Mouse (Mus musculus) NIH3T3 (cell line): Measurements from ENCODE around the gene Stum.

Source experiments
- DNase-seq: peaks from one replicate; pipeline ENCODE4 v3.0.0-alpha.2; 2012; ENCODE audit warnings: low read depth

Gene Stum

GRCm38 (mm10) chr1:180428101-180428712, 55.1 kb downstream of the Stum start:
- DNase-seq: peak; percentile 85

GRCm38 (mm10) chr1:180427685-180428084, 55.6 kb downstream of the Stum start:
- DNase-seq: no peak

DNA sequence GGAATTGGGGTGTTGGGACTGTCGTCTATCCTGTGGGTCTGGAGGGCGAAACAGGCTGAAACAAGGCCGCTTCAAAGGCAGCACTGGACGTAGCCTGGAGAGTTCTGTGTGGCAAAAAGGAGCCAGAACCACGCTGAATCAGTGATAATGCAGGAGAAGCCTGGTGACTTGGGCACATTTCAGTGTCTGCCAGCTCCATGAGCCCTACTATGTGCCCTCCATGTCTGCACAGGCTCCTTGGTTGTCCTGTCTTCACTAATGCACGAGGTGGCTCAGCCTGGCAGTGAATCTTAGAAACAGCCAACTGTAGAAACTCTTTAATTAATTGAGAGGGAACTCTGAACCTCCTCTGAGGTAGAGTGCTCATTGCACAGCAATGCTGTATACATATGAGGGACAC, 56.9 kb downstream of the Stum start:
- DNase-seq: no peak

DNA sequence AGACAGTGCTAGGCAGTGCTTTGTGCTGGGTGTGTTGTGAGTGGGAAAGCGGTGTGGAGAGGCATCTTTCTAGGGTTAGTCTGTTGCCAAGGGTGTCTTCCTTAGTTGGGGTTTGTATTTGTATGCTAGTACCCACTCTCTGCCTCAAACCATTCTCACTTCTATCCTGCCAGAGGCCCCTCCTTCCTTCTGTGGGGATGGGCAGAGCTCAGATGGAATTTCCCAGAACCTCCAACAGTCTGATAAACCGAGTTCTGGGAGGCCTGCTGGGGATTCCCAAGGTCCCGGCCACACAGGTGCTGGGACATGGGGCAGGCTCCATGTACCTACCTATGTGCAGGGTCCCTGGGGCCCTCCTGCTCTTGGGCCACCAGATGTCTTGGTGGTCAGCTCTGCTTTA, 59.4 kb downstream of the Stum start:
- DNase-seq: no peak

- DNase-seq: no peak
Measured at GRCm38 (mm10) chr1:180423008-180423639, 60.2 kb downstream of the Stum start.

DNA sequence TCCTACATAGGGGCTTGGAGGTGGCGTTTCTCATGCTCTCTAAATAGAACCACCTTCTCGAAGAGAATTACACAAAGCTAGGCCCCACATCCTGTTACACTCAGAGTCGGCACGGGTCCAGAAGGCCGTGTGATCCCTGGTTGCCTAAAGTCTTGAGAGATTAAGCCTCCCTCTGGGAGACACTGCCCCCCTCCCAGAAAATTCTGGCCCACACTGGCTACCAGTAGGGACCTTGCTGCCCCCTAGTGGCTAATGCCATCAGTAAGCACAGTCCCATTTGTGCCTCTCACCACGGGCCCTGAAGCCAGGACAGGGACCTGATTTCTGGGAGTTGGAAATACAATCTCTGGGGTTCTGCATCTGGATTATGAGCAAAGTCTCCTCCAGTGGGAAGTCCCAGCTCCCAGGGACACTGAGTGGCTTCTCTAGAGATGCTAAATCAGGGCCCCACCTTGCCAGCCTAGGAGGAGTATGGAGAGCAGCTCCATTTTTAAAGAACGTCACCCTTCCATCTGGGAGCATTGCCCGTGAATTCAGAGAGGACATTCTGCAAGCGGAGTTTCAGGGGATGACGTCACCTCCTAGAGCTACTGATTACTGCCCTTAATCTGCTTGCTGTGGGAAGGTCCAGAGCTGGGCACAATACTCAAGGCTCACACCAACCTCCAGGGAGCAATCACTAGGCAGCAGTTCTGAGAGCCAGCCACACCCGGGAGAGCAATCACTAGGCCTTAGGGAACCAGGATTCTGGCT, 61.1 kb downstream of the Stum start:
- peak; percentile 86 for DNase-seq

DNA sequence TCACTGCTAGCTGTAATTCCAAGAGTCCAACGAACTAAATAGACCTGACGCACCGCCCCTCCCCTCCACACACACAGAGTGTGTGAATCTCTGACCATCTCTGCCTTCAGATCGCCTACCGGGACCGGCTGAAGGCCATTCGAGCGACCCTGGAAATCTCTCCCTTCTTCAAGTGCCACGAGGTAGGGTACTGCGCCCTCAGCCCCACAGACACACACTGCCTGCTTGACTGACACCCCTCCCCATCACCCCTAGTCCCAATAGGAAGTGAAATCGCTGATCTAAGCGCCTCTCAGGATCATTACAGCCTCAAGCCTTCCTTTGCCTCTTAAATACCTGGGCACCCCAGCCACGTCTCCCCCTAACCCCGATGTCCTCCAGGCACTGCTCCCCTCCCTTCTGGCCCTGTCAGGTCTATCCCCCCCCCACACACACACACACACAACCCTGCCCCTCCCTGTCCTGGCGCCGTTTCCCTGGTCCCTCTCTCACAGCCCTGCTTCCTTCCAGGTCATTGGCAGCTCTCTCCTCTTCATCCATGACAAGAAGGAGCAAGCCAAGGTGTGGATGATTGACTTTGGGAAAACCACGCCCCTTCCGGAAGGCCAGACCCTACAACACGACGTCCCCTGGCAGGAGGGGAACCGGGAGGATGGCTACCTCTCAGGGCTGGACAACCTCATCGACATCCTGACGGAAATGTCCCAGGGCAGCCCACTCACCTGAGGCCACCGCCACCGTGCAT, 62.0 kb downstream of the Stum start:
- DNase-seq: no peak

- no peak for DNase-seq
Measured at GRCm38 (mm10) chr1:180420496-180421164, 62.7 kb downstream of the Stum start.

GRCm38 (mm10) chr1:180419059-180419458, 64.2 kb downstream of the Stum start:
- DNase-seq: no peak

DNA sequence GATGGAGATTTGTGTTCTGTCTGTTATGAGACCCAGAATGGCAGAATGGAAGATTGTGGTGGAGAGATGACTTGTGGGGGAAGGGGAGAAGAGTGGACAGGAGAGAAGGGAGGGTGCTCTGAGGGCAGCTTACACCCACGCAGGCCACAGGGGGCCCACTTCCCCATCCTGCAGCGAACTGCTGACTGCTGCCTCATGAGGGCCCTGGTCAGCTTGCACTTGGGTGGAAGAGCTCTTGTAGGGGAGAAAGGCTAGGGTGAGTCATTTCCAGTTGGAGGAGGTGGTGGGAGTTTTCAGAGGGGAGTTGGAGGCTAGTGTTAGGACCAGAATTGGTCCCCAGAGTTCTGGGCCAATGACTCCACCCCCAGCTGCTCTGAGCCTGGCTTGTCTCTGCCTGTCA, 66.2 kb downstream of the Stum start:
- peak; percentile 43 for DNase-seq

- DNase-seq: no peak
Measured at GRCm38 (mm10) chr1:180415836-180416235, 67.5 kb downstream of the Stum start.

DNA sequence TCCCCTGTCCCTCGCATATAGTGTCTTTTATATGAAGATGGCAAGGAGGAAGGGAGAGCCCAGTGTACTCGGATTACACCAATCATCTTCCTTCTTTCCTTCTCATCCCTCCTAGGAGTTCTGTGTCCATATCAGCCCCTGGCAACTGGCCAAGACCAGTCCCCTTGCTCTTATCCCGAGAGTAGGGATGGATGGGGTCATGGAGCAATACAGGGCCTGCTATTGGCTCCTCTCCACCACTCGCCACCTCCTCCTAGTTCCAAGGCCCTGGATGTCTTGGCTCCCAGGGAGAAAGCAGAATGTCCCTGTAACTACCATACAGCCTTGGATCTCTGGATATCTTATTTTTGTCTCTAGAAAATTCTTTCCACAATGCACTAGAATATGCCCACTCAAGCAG, 68.2 kb downstream of the Stum start:
- DNase-seq: no peak

DNA sequence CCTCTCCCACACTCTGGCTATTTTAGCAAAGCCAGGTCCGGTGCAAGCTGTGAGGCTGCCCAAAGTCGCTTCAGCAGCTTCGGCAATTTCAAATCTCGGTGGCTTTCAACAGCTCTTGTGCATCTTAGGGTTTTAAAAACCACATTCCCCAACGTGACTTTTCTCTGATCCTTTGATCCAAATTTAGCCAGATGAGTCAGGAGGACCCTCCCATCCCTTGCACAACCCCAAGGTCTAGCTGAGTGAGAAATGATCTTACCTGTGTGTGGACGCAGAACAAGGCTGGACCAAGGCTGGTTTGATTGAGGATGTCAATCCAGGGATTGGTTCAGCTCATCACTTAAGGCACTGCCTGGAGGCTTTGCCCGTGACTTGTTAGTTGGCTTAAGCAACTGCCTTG, 73.0 kb downstream of the Stum start:
- peak; percentile 40 for DNase-seq

GRCm38 (mm10) chr1:180409771-180410170, 73.5 kb downstream of the Stum start:
- no peak for DNase-seq

GRCm38 (mm10) chr1:180408832-180409231, 74.5 kb downstream of the Stum start:
- DNase-seq: peak; percentile 44

DNA sequence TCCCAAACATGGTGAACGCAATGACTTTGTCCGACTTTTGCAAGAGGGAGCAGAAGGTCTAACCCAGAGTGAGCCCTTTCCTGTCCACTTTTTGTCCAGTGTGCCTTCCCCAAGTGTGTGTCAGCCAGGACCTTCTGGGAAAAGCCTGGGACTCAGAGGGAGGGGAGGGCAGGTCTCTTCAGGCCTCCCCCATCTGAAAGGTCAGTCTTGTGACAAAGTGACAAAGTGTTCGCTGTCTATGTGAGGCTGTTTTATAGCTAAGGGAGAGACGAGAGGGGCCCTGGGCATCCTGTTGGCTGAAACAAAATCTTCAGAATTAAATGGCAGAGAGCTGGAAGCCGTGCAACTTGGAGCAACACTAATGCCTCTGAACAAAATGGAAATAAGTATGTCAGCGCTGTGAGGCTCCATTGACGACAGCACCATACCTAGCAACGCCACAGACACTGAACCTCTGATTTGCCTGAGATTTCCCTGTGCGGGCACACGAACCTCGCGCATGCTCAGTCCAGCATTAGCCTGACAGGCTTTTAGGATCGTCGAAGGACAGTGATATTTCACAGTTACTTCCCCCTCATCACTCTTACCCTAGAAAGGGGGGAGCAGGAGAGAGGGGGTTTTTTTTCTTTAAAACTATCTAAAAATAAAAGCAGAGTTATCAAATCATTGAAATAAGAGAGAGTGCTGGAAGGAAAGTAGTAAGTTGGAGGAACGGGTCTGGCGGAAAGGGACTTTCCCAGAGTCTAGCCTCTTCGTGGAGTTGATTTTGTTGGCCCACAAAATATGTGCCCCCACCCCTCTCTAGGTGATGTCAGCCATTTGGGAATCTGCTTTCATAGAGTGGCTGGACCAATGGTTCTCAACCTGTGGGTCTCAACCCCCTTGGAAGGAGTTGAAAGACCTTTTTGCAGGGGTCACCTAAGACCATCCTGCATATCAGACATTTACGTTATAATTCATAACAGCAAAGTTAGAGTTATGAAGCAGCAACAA, 75.3 kb downstream of the Stum start:
- DNase-seq: no peak

GRCm38 (mm10) chr1:180407171-180407671, 76.1 kb downstream of the Stum start:
- DNase-seq: peak; percentile 83

GRCm38 (mm10) chr1:180406336-180407035, 76.8 kb downstream of the Stum start:
- DNase-seq: no peak

- no peak for DNase-seq
Measured at GRCm38 (mm10) chr1:180405576-180406335, 77.5 kb downstream of the Stum start.
